Mouse (Mus musculus): ENCODE measurements at regions not wholly inside any gene's neighbourhood (a gene's known extent, or its start where the extent isn't known, plus 50 kb on each side); places are given as distances from the start of the nearest gene placed in this dataset.

- no peak for DNase-seq (ENCODE audit: low read depth, low spot score)
Measured at GRCm38 (mm10) chr15:51643772-51644311, 2240.9 kb upstream of the Gm7489 start.

DNA sequence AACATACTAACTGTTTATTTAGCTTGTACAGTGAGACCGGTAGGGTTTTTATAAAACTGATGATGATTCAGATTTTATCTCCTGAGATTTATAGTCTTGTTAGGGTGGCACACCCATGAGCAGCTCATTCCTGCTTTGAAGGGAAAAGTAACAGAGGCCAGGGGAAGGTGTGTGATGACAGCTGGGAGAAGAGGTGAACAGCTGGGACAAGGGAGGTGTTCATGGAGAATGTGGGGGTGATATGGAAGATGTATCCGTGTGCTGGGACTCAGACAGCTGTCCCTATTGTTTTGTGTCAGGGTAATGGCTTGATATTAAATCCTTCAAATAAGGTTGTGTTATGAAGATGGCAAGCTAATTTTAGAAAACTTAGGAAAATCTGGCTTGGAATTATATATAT is 2238.4 kb upstream of the Gm7489 start:
- DNase-seq (ENCODE audit: low read depth, low spot score) = no peak

DNA sequence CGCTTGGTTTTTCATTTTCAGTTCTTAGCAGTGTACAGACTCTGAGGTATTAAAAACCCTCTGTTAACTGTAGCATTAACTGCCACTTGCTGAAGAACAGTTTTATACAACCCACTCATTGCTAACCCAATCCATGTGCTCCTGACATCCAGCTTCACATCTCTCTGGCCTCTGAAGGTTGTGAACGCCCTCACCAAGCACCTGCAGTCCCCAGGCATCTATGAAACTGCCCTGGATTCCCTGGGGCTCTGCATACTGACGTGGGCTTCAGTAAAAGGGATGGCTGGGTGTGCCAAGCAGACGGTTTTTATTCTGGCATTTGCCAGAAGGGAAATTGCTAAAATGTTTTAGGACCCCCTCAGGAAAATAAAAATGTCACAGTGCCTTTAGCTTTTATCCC is 2232.2 kb upstream of the Gm7489 start:
- DNase-seq (ENCODE audit: low read depth, low spot score) = no peak

GRCm38 (mm10) chr15:51657621-51658020 is 2227.1 kb upstream of the Gm7489 start:
- no peak for DNase-seq (ENCODE audit: low read depth, low spot score)

DNA sequence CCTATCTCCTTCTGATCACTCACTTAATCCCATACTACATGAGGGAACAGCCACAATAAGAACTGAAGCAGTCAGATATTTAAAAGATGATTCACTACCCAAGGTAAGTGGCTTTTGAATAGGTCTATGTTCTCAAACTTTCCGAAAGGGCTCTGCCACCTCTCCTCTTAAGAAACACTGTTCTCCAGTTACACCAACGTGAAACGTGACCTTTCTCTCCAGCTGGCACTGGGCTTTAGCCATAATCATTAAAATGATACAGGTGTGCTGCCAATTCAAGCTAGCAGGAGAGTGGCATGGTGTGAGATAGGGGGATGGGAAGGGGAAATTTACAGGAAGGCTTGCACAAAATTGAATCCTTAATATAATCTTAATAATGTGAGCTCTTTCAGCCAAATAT is 2216.4 kb upstream of the Gm7489 start:
- no peak for DNase-seq (ENCODE audit: low read depth, low spot score)

DNA sequence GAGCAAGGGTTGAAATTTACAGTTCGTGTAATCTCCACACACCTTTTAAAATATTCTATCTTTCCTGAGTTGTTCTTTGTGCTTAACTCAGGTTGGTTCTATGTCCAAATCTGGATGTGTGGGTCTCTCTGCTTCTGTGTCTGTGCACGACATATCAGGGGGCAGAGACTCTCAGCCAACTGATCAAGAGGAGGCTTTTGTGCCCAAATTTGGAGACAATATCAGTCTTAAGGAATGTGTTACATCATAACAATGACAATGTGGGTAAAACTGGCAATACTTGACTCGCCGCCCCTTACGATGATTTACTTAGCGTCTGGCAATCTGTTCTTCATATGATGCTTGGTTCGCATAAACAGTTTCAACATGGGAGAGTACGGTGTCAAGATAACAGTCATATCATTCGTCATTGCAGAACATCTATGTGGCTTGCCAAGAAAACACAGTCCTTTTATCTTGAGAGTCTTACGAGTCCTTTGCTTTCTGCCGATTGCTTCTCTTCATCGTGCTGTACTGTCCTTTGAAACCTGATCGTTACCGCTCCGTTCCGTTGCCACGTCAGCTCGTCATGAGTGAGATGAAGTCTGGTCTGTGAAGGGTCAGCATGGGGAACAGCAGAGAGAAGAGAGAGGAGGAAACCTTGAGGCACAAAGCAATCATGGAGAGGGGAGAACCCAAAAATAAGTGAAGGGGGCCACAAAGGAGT is 2212.9 kb upstream of the Gm7489 start:
- no peak for DNase-seq (ENCODE audit: low read depth, low spot score)

- no peak for DNase-seq (ENCODE audit: low read depth, low spot score)
Measured at GRCm38 (mm10) chr15:51673483-51673882, 2211.2 kb upstream of the Gm7489 start.

DNA sequence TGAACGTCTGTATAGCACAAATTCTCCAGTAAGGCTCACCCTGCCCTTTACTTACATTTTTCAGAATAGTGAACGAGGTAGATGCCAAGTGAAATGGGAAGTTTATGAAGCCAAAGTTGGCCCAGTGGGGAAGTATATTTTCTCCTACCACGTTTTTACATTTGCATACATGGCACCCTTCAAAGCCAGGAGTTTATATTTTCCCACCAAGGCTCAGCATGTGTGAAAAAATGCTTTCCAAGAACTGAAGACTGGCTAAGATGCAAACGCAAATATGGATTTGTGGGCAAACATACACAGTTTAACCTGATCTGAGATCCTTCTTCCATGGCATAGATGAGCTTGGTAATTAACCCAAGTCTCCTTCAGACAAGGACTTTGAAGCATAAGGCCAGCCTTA is 2209.4 kb upstream of the Gm7489 start:
- no peak for DNase-seq (ENCODE audit: low read depth, low spot score)

DNA sequence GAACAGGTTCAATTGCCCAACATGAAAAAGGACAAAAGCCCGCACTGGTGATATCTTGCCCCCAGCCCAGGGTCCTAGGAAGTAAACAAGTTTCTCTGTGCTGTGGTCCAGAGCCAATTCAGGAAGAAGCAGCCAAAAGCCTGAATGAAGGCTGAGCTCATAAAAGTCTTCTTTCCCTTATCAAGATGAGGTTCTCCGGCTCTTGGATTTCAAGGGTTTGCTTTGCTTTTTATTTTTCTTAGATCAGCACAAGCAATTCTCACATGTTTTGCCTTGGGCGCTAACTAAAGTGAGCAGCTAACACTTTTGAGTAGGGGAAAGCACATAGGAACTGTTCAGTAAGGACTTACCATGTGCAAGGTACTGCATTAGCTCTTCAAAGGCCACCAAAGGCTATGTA is 2208.0 kb upstream of the Gm7489 start:
- DNase-seq (ENCODE audit: low read depth, low spot score) = no peak

GRCm38 (mm10) chr15:51677266-51677665 is 2207.4 kb upstream of the Gm7489 start:
- DNase-seq (ENCODE audit: low read depth, low spot score) = no peak

GRCm38 (mm10) chr15:51679186-51679902 is 2205.4 kb upstream of the Gm7489 start:
- no peak for DNase-seq (ENCODE audit: low read depth, low spot score)

GRCm38 (mm10) chr15:51680494-51680893 is 2204.2 kb upstream of the Gm7489 start:
- DNase-seq (ENCODE audit: low read depth, low spot score) = no peak

DNA sequence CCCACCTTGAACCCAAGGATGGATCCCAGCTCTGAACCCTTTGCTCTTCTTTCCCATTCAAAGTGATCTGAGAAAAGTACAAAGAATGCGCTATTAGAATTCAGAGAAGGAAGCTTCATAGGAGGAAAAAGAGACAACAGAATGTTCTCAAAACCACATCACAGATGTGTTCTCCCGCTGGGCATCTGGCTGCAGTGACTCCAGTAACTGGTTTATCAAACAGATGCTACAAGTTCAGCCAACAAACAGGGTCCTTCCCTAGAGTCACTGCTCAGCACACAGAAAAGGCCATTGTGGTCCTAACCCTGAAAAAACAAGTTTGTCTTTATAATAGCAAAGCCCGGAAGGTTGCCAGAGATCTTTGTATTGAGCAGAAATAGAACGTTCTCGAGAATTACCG is 2203.5 kb upstream of the Gm7489 start:
- DNase-seq (ENCODE audit: low read depth, low spot score) = no peak

DNA sequence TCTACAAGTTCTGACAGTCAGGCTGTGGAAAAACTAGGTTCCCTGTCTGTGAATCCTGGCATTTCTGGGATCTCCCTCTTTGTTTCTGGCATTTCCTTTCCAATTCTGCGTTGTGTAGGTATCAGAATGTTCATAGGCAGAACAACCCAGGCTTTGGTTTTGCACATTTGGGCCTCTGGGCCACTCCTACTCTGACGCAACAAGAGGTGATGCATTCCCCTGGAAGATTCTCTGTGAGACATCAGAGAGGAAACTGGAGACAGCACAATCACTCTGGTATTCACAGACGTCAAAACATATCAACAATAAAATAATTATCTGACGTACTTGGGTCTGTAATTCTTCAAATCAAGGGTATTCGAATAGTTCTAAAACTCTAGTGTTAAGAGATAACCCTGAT is 2202.4 kb upstream of the Gm7489 start:
- no peak for DNase-seq (ENCODE audit: low read depth, low spot score)

DNA sequence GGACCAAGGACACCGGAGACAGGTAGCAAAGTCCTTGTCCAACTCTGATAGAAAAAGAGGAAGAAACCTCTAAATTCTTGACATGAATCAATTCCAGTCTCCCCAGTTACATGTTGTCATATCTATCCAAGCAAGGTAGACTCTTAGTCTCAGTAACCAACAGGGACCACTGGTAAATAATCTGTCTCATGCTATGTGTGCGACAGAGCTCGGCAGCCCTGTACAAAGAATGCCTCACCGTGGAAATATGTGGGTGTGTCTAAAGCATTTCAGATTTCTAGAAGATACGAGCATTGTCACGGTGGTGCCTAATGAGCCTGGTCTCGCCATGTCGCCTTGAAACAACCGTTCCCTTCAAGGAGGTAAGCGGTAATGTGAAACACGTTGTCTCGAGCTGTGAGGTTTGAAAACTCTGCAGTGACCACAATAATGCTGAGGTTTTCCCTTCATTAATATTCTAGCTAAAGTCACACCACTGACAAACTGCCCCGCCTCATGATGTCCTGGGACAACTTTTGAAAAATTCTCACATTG is 2197.6 kb upstream of the Gm7489 start:
- DNase-seq (ENCODE audit: low read depth, low spot score) = no peak

DNA sequence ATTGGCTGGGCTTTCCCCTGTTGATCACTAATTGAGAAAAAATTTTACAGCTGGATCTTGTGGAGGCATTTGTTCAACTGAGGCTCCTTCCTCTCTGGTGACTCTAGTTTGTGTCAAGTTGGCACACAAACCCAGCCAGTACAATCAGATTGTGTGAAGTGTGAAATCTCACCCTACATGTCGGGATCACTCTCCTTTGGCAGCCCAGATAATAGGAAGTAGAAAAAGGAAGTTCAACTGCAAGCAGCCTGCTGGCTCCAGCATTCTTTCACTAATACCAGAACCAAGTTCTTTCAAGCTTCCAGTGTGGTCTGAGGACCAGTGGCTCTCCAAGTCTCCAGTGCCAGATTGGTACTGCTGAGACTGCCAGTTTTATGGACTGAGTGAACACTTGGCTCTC is 2195.2 kb upstream of the Gm7489 start:
- DNase-seq (ENCODE audit: low read depth, low spot score) = no peak

DNA sequence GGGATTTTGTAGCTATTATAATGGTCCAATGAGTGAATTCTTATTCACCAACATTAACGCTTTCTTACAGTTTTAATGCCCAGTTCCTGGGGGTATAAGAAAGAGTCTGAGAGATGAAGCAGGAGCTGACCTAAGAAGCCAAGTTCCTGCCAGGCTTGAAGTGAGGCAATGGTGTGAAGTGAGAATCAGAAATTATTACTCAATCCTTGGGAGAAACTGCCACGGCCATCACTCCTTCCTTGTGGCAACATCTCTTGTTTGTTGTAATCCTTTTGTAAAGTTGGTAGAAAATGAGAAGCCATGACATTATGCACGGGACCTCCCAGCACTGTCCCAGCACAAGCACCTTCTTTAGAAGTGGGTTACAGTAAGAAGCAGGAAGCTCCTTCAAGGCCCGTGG is 2192.0 kb upstream of the Gm7489 start:
- no peak for DNase-seq (ENCODE audit: low read depth, low spot score)

- DNase-seq (ENCODE audit: low read depth, low spot score) = no peak
Measured at GRCm38 (mm10) chr15:51696344-51697016, 2188.2 kb upstream of the Gm7489 start.

GRCm38 (mm10) chr15:51704198-51704597 is 2180.5 kb upstream of the Gm7489 start:
- no peak for DNase-seq (ENCODE audit: low read depth, low spot score)

DNA sequence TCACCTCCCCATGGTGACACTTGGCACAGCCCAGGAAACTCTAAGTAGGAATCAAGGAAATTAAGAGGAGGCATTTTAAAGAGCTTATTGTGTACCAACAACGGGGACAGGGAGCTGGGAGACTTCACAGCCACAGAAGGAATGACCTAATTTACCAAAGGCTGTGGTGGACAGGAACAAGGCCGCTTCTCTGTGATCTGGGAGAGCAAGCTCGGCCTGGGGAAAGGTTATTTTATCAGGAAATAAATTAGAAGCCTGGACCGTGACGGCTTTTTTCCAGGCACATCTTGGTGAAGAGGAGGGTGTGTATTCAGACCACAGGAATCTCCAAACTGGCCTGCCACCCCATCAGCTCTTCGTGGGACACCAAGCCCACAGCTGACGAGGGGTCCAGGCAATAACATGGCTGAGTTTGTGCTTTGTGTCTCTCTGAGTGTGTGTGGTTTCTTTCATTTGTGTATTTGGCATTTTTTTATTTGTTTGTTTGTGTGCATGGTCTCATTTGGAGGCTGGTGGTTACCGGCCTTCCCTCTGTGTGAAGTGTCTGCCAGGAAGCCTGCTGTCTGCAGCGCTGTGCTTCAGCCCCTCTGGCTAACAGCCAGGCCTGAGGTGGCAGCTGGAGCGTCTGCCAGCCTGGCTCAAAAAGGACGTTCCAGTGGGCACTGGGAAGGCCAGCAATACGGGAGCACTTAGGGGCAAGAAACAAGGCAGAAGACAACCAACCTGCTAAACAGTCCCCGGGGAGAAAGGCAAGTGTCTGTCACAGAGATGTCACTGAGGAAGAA is 2174.6 kb upstream of the Gm7489 start:
- DNase-seq (ENCODE audit: low read depth, low spot score) = no peak

DNA sequence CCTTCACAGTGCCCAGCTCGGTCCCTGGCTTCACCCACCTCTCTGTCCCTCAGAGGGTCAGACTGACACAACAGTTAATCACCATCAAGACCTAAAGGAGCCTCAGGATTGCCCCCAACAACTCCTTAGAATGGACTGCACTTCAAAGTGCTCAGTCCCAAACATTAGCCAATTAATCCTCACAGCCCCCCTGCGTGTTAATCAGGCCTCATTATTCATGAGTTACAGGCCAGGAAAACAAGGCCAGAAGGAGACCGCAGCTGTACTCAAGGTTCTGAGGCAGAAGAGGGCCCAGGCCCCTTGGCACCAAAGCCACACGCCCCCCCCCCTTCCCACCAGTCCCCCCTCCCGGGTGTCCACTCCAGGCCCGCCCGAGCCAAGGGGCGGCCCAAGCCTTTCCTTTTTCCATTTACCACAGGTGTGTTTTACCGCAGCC is 2163.8 kb upstream of the Gm7489 start:
- no peak for DNase-seq (ENCODE audit: low read depth, low spot score)

All from embryo, embryonic 11.5 days (tissue).